Comparison of ENCODE assay signal across 7 mouse cellular contexts in genomic region chr14:21986733-21987659, GRCm38 (mm10). TPM values are rescaled to one million over a fixed set of nuclear protein-coding genes. Genes with fewer than 3 reads are reported as not detected.
DNase-seq lines count a peak whose midpoint lies in the region; ATAC-seq and TF ChIP-seq lines count a peak whose summit lies in the region.

No protein-coding gene starts in this region.

- H3K27ac ChIP-seq in testis, adult 2 months (ENCODE audit: control insufficient read depth, insufficient read depth, low read depth, low read length) = peak overlapping the region; percentile 33
- peak overlapping the region; percentile 41 for H3K27ac ChIP-seq in cortical plate, adult 2 months (ENCODE audit: insufficient read depth, low read length)
- H3K27ac ChIP-seq in limb, embryonic 10.5 days = peak overlapping the region; percentile 98
- H3K27ac ChIP-seq in midbrain, embryonic 13.5 days = peak overlapping the region; percentile 95

- TF ChIP-seq CTCF in testis, adult 2 months (IDR thresholded peaks at IDR 0.05; ENCODE audit: control insufficient read depth, insufficient read depth, insufficient replicate concordance, low read depth, low read length) = no peak
- TF ChIP-seq CTCF in cortical plate, adult 2 months (IDR thresholded peaks at IDR 0.05; ENCODE audit: extremely low read depth, insufficient read depth, low read length) = no peak

- peaks cover 38% of the 10 kb centered on the region for H3K4me1 ChIP-seq in testis, adult 2 months (ENCODE audit: control insufficient read depth, insufficient read depth, low read length)
- no peaks in the 10 kb centered on the region for H3K4me1 ChIP-seq in cortical plate, adult 2 months (ENCODE audit: control insufficient read depth, insufficient read depth, low read length)
- peaks cover 87% of the 10 kb centered on the region for H3K4me1 ChIP-seq in limb, embryonic 10.5 days
- peaks cover 75% of the 10 kb centered on the region for H3K4me1 ChIP-seq in midbrain, embryonic 13.5 days (replicated peaks)

- DNase-seq in testis, postnatal 14 days (ENCODE audit: low spot score) = no peak
- peak; percentile 32 to 45 for DNase-seq in heart, postnatal 10 days
- no peak for DNase-seq in limb, embryonic 10.5 days (ENCODE audit: low spot score)
- DNase-seq in urinary bladder, postnatal 10 days (ENCODE audit: low spot score) = peak; percentile 17

- H3K9ac ChIP-seq in midbrain, embryonic 13.5 days (replicated peaks) = peak overlapping the region; percentile 91

- H3K9me3 ChIP-seq in limb, embryonic 10.5 days (replicated peaks) = no peaks in the 10 kb centered on the region
- no peaks in the 10 kb centered on the region for H3K9me3 ChIP-seq in midbrain, embryonic 13.5 days

- WGBS in limb, embryonic 10.5 days = under 1% methylated on average over 59 of the region's 61 CpGs
- under 1% methylated on average over 56 of the region's 61 CpGs for WGBS in midbrain, embryonic 13.5 days

- no peaks in the 10 kb centered on the region for H3K36me3 ChIP-seq in testis, adult 2 months (ENCODE audit: control insufficient read depth, insufficient read depth, low read length)
- H3K36me3 ChIP-seq in limb, embryonic 10.5 days = peaks cover 23% of the 10 kb centered on the region
- peaks cover 11% of the 10 kb centered on the region; the same call in 1 of the 2 replicates for H3K36me3 ChIP-seq in midbrain, embryonic 13.5 days

- H3K4me2 ChIP-seq in midbrain, embryonic 13.5 days (replicated peaks) = peak overlapping the region; percentile 83

- intact Hi-C loops in heart, postnatal 10 days (cut with DNase I) = loop anchor here (1.0 to 10.0 kb wide), 5 partner anchors 455 to 1415 kb away; no protein-coding TSS in a partner anchor

- ATAC-seq in midbrain, embryonic 13.5 days = peak; percentile 22; the same call in 1 of the 2 replicates

- no peak for TF ChIP-seq POLR2A in testis, adult 2 months (IDR thresholded peaks at IDR 0.05; ENCODE audit: control insufficient read depth, low read depth, low read length)
- TF ChIP-seq POLR2A in cortical plate, adult 2 months (IDR thresholded peaks at IDR 0.05; ENCODE audit: extremely low read depth, insufficient read depth, low read length) = no peak

- peaks cover 8% of the 10 kb centered on the region for H3K27me3 ChIP-seq in testis, adult 2 months (ENCODE audit: control insufficient read depth, insufficient read depth, low read length)
- peaks cover 61% of the 10 kb centered on the region for H3K27me3 ChIP-seq in limb, embryonic 10.5 days (ENCODE audit: low read depth, poor library complexity, severe bottlenecking)
- H3K27me3 ChIP-seq in midbrain, embryonic 13.5 days = peaks cover 42% of the 10 kb centered on the region

- H3K4me3 ChIP-seq in testis, adult 2 months (ENCODE audit: control insufficient read depth, low read depth, low read length) = peak overlapping the region; percentile 63
- H3K4me3 ChIP-seq in cortical plate, adult 2 months (ENCODE audit: insufficient read depth, low read length) = peak overlapping the region; percentile 43
- peak overlapping the region; percentile 85 for H3K4me3 ChIP-seq in limb, embryonic 10.5 days
- peak overlapping the region; percentile 87 for H3K4me3 ChIP-seq in midbrain, embryonic 13.5 days (replicated peaks)

RNA-seq across cellular contexts. Expression of gene Zfp503, which starts 2.4 kb away (rescaled TPM):
- 0.43 and 1.4 TPM in 2 replicates for polyA plus RNA-seq in testis, adult 2 months (2012; rRNA removed)
- 1.4 and 1.9 TPM in 2 replicates for polyA plus RNA-seq in cortical plate, adult 2 months (2012; rRNA removed)
- total RNA-seq in heart, postnatal 10 days (2021) = 1 to 10 TPM; 2.4 to 3.3 TPM
- 18.5 and 22.6 TPM in 2 replicates for polyA plus RNA-seq in limb, embryonic 10.5 days (2016; fragmentation: Nextera tagmentation; extraction: Ambion mirVana)
- polyA plus RNA-seq in midbrain, embryonic 13.5 days (2015; fragmentation: Nextera tagmentation; extraction: Ambion mirVana) = 8.0 and 11.0 TPM in 2 replicates

RNA-seq across cellular contexts. Expression of gene Lrmda, which starts 32.5 kb away (rescaled TPM):
- 1.6 and 2.1 TPM in 2 replicates for polyA plus RNA-seq in testis, adult 2 months (2012; rRNA removed)
- 0.28 and 0.65 TPM in 2 replicates for polyA plus RNA-seq in cortical plate, adult 2 months (2012; rRNA removed)
- 1 to 10 TPM; 1.1 to 2.1 TPM for total RNA-seq in heart, postnatal 10 days (2021)
- 0.48 and 0.51 TPM in 2 replicates for polyA plus RNA-seq in limb, embryonic 10.5 days (2016; fragmentation: Nextera tagmentation; extraction: Ambion mirVana)
- polyA plus RNA-seq in midbrain, embryonic 13.5 days (2015; fragmentation: Nextera tagmentation; extraction: Ambion mirVana) = 0.23 TPM in 1 of 2 replicates, not detected in the other

Comparison
In these comparisons a context has a peak if more than half of its experiments do, and no peak if none do; other contexts are left out.
1. H3K27ac ChIP-seq: peak in every context shown above with its lines; median percentile 98 in limb, embryonic 10.5 days; 95 in midbrain, embryonic 13.5 days; 41 in cortical plate, adult 2 months; 33 in testis, adult 2 months.
2. DNase-seq: peak in heart, postnatal 10 days (2 of 2) and urinary bladder, postnatal 10 days (single experiment); none in testis, postnatal 14 days (single experiment) and limb, embryonic 10.5 days (single experiment).
3. Peak in every context shown above with its lines, with median percentiles within 50 percentile points of each other: H3K4me3 ChIP-seq.